Mouse (Mus musculus): Measurements from ENCODE around the gene Cul1. TPM values are rescaled to one million over a fixed set of nuclear protein-coding genes. Genes with fewer than 3 reads are reported as not detected.

The Cul1 gene
- polyA plus RNA-seq, 1 experiment: 6.4 TPM

- Histone ChIP-seq H3K9me3 (no peaks in the 10 kb centered on the region), H3K4me3 (replicated peaks) (no peak overlapping the region), H3K36me3 (replicated peaks; ENCODE audit: low read length) (peaks cover 26% of the 10 kb centered on the region), H3K4me1 (peaks cover 47% of the 10 kb centered on the region), H3K27me3 (replicated peaks) (no peaks in the 10 kb centered on the region)
- TF ChIP-seq GATA1 (IDR thresholded peaks at IDR 0.05; ENCODE audit: borderline replicate concordance, low read length): no peak
- TF ChIP-seq FLI1 (IDR thresholded peaks at IDR 0.05; ENCODE audit: low read length): no peak
Observed at GRCm38 (mm10) chr6:47469760-47470159, 16.6 kb downstream of the Cul1 start.

- peaks cover 20% of the 10 kb centered on the region for H3K36me3 ChIP-seq (replicated peaks; ENCODE audit: low read length)
- no peak overlapping the region for H3K4me3 ChIP-seq (replicated peaks)
- no peak for TF ChIP-seq FLI1 (IDR thresholded peaks at IDR 0.05; ENCODE audit: low read length)
- TF ChIP-seq GATA1 (IDR thresholded peaks at IDR 0.05; ENCODE audit: borderline replicate concordance, low read length): no peak
- no peaks in the 10 kb centered on the region for H3K9me3 ChIP-seq
- peaks cover 21% of the 10 kb centered on the region for H3K4me1 ChIP-seq
- H3K27me3 ChIP-seq (replicated peaks): no peaks in the 10 kb centered on the region
Observed at GRCm38 (mm10) chr6:47472444-47472843, 19.2 kb downstream of the Cul1 start.

GRCm38 (mm10) chr6:47482027-47482426 lies 28.8 kb downstream of the Cul1 start:
- Histone ChIP-seq H3K4me3 (replicated peaks) (no peak overlapping the region), H3K9me3 (no peaks in the 10 kb centered on the region), H3K4me1 (peaks cover 25% of the 10 kb centered on the region), H3K36me3 (replicated peaks; ENCODE audit: low read length) (peaks cover 45% of the 10 kb centered on the region), H3K27me3 (replicated peaks) (no peaks in the 10 kb centered on the region)
- no peak for TF ChIP-seq GATA1 (IDR thresholded peaks at IDR 0.05; ENCODE audit: borderline replicate concordance, low read length)
- TF ChIP-seq FLI1 (IDR thresholded peaks at IDR 0.05; ENCODE audit: low read length): no peak

- TF ChIP-seq GATA1 (IDR thresholded peaks at IDR 0.05; ENCODE audit: borderline replicate concordance, low read length) (no peak), FLI1 (IDR thresholded peaks at IDR 0.05; ENCODE audit: low read length) (no peak)
- Histone ChIP-seq H3K36me3 (replicated peaks; ENCODE audit: low read length) (peaks cover 57% of the 10 kb centered on the region), H3K27me3 (replicated peaks) (no peaks in the 10 kb centered on the region), H3K4me1 (peaks cover 25% of the 10 kb centered on the region), H3K9me3 (no peaks in the 10 kb centered on the region), H3K4me3 (replicated peaks) (no peak overlapping the region)
Observed at GRCm38 (mm10) chr6:47494562-47494961, 41.4 kb downstream of the Cul1 start.

GRCm38 (mm10) chr6:47520030-47520429 lies 66.8 kb downstream of the Cul1 start:
- TF ChIP-seq GATA1 (IDR thresholded peaks at IDR 0.05; ENCODE audit: borderline replicate concordance, low read length): no peak
- TF ChIP-seq FLI1 (IDR thresholded peaks at IDR 0.05; ENCODE audit: low read length): no peak
- no peak overlapping the region for H3K4me3 ChIP-seq (replicated peaks)
- no peaks in the 10 kb centered on the region for H3K27me3 ChIP-seq (replicated peaks)
- peaks cover 14% of the 10 kb centered on the region for H3K4me1 ChIP-seq
- H3K9me3 ChIP-seq: no peaks in the 10 kb centered on the region
- peaks cover 100% of the 10 kb centered on the region for H3K36me3 ChIP-seq (replicated peaks; ENCODE audit: low read length)

GRCm38 (mm10) chr6:47522431-47522830 lies 69.2 kb downstream of the Cul1 start:
- H3K9me3 ChIP-seq: no peaks in the 10 kb centered on the region
- H3K27me3 ChIP-seq (replicated peaks): no peaks in the 10 kb centered on the region
- peaks cover 27% of the 10 kb centered on the region for H3K4me1 ChIP-seq
- peaks cover 100% of the 10 kb centered on the region for H3K36me3 ChIP-seq (replicated peaks; ENCODE audit: low read length)
- TF ChIP-seq FLI1 (IDR thresholded peaks at IDR 0.05; ENCODE audit: low read length): no peak
- TF ChIP-seq GATA1 (IDR thresholded peaks at IDR 0.05; ENCODE audit: borderline replicate concordance, low read length): no peak
- H3K4me3 ChIP-seq (replicated peaks): no peak overlapping the region

- Histone ChIP-seq H3K36me3 (replicated peaks; ENCODE audit: low read length) (peaks cover 99% of the 10 kb centered on the region), H3K9me3 (no peaks in the 10 kb centered on the region), H3K4me1 (peaks cover 20% of the 10 kb centered on the region), H3K27me3 (replicated peaks) (no peaks in the 10 kb centered on the region), H3K4me3 (replicated peaks) (no peak overlapping the region)
- no peak for TF ChIP-seq GATA1 (IDR thresholded peaks at IDR 0.05; ENCODE audit: borderline replicate concordance, low read length)
- no peak for TF ChIP-seq FLI1 (IDR thresholded peaks at IDR 0.05; ENCODE audit: low read length)
Observed at GRCm38 (mm10) chr6:47525041-47525440, 71.8 kb downstream of the Cul1 start.

- TF ChIP-seq GATA1 (IDR thresholded peaks at IDR 0.05; ENCODE audit: borderline replicate concordance, low read length) (no peak), FLI1 (IDR thresholded peaks at IDR 0.05; ENCODE audit: low read length) (no peak)
- no peak overlapping the region for H3K4me3 ChIP-seq (replicated peaks)
- no peaks in the 10 kb centered on the region for H3K9me3 ChIP-seq
- H3K36me3 ChIP-seq (replicated peaks; ENCODE audit: low read length): peaks cover 99% of the 10 kb centered on the region
- H3K27me3 ChIP-seq (replicated peaks): no peaks in the 10 kb centered on the region
- H3K4me1 ChIP-seq: peaks cover 19% of the 10 kb centered on the region
Observed at GRCm38 (mm10) chr6:47526446-47526845, 73.2 kb downstream of the Cul1 start.

- TF ChIP-seq FLI1 (IDR thresholded peaks at IDR 0.05; ENCODE audit: low read length): no peak
- TF ChIP-seq GATA1 (IDR thresholded peaks at IDR 0.05; ENCODE audit: borderline replicate concordance, low read length): no peak
- peaks cover 97% of the 10 kb centered on the region for H3K36me3 ChIP-seq (replicated peaks; ENCODE audit: low read length)
- H3K27me3 ChIP-seq (replicated peaks): no peaks in the 10 kb centered on the region
- no peak overlapping the region for H3K4me3 ChIP-seq (replicated peaks)
- peaks cover 19% of the 10 kb centered on the region for H3K4me1 ChIP-seq
- H3K9me3 ChIP-seq: no peaks in the 10 kb centered on the region
Observed at GRCm38 (mm10) chr6:47527129-47527528, 73.9 kb downstream of the Cul1 start.

- TF ChIP-seq GATA1 (IDR thresholded peaks at IDR 0.05; ENCODE audit: borderline replicate concordance, low read length) (no peak), FLI1 (IDR thresholded peaks at IDR 0.05; ENCODE audit: low read length) (no peak)
- H3K9me3 ChIP-seq: no peaks in the 10 kb centered on the region
Observed at GRCm38 (mm10) chr6:47527655-47528054, 74.5 kb downstream of the Cul1 start.

GRCm38 (mm10) chr6:47532547-47532946 lies 79.3 kb downstream of the Cul1 start:
- Histone ChIP-seq H3K27me3 (replicated peaks) (no peaks in the 10 kb centered on the region), H3K4me3 (replicated peaks) (no peak overlapping the region), H3K36me3 (replicated peaks; ENCODE audit: low read length) (peaks cover 91% of the 10 kb centered on the region), H3K9me3 (no peaks in the 10 kb centered on the region), H3K4me1 (peaks cover 21% of the 10 kb centered on the region)
- TF ChIP-seq FLI1 (IDR thresholded peaks at IDR 0.05; ENCODE audit: low read length) (no peak), GATA1 (IDR thresholded peaks at IDR 0.05; ENCODE audit: borderline replicate concordance, low read length) (no peak)

More at GRCm38 (mm10) chr6:47527655-47528054, 74.5 kb downstream of the Cul1 start:
- no peaks in the 10 kb centered on the region for H3K27me3 ChIP-seq (replicated peaks)
- H3K4me1 ChIP-seq: peaks cover 23% of the 10 kb centered on the region
- no peak overlapping the region for H3K4me3 ChIP-seq (replicated peaks)
- H3K36me3 ChIP-seq (replicated peaks; ENCODE audit: low read length): peaks cover 96% of the 10 kb centered on the region
